Mouse (Mus musculus): ENCODE results near the gene Slc9a3r1. TPM values are rescaled to one million over a fixed set of nuclear protein-coding genes. Genes with fewer than 3 reads are reported as not detected.

The Slc9a3r1 gene
- polyA plus RNA-seq, 1 experiment from 2014 or later: 22.2 TPM

DNA sequence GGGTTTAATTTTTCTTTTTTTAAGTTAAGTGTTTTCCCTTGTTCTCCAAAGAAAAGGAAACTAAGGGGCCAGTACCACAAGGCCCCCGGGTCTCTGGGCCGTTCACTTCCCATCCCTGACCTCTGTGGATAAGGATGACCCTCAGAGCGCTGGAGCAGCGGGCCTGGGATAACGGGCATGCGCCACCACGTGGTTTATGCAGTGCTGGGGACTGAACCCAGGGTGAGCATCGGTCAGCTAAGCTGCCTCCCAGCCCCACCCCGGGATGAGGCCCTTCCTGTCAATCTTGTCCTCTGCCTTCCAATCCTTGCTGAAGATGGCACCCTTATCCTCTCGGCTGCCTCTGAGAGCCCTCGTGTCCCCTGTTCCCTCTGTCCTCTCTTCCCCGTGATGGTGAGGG is 64.5 kb downstream of the Slc9a3r1 start:
- Histone ChIP-seq H3K27ac (ENCODE audit: poor library complexity, severe bottlenecking) (no peak overlapping the region), H3K36me3 (no peaks in the 10 kb centered on the region), H3K9me3 (replicated peaks) (no peaks in the 10 kb centered on the region), H3K4me2 (no peak overlapping the region), H3K9ac (no peak overlapping the region), H3K27me3 (replicated peaks) (peaks cover 16% of the 10 kb centered on the region), H3K4me1 (replicated peaks) (peaks cover 95% of the 10 kb centered on the region), H3K4me3 (no peak overlapping the region)
- WGBS: 22% methylated on average over 12 of the region's 12 CpGs
- no peak for ATAC-seq (ENCODE audit: insufficient number of reproducible peaks, low FRiP score)

DNA sequence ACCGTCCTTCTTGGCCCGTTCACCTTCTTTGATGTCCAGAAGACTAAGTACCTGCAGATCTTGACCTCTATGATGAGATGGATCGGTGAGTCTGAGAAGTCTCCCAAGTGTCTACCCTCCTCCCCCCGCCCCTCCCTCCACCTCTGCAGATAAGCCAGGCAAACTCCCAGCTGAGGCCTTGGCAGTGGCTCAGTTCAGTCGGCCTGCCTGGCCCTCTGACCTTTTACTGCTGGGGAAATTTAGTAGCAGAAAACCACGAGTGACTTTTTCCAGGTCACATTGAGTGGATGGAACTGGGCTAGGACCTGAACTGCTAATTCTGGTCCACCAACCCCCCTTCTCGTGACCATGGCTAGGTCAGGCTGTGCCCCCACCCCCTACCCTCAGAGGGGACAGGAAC is 65.3 kb downstream of the Slc9a3r1 start:
- ATAC-seq (ENCODE audit: insufficient number of reproducible peaks, low FRiP score): no peak
- WGBS: 50% methylated on average over 7 of the region's 7 CpGs

GRCm38 (mm10) chr11:115229021-115229930 is 66.1 kb downstream of the Slc9a3r1 start:
- no peak for ATAC-seq (ENCODE audit: insufficient number of reproducible peaks, low FRiP score)
- H3K27me3 ChIP-seq (replicated peaks): peaks cover 23% of the 10 kb centered on the region
- no peak overlapping the region for H3K27ac ChIP-seq (ENCODE audit: poor library complexity, severe bottlenecking)
- no peaks in the 10 kb centered on the region for H3K9me3 ChIP-seq (replicated peaks)
- 46% methylated on average over 15 of the region's 15 CpGs for WGBS
- peaks cover 88% of the 10 kb centered on the region for H3K4me1 ChIP-seq (replicated peaks)
- H3K9ac ChIP-seq: no peak overlapping the region
- H3K4me2 ChIP-seq: no peak overlapping the region
- no peak overlapping the region for H3K4me3 ChIP-seq
- no peaks in the 10 kb centered on the region for H3K36me3 ChIP-seq

More for the DNA sequence above, 65.3 kb downstream of the Slc9a3r1 start:
- Histone ChIP-seq H3K9me3 (replicated peaks) (no peaks in the 10 kb centered on the region), H3K9ac (no peak overlapping the region), H3K36me3 (no peaks in the 10 kb centered on the region), H3K4me3 (no peak overlapping the region), H3K27ac (ENCODE audit: poor library complexity, severe bottlenecking) (no peak overlapping the region), H3K27me3 (replicated peaks) (peaks cover 23% of the 10 kb centered on the region), H3K4me1 (replicated peaks) (peaks cover 88% of the 10 kb centered on the region), H3K4me2 (no peak overlapping the region)

Other genes starting within 250 kb of the Slc9a3r1 start
- gene Cd300lb, start 229.0 kb upstream of the Slc9a3r1 start, polyA plus RNA-seq (2016; fragmentation: Nextera tagmentation; extraction: Ambion mirVana): 0.89 and 0.98 TPM in 2 replicates
- gene Cd300c, start 194.2 kb upstream of the Slc9a3r1 start, polyA plus RNA-seq (2016; fragmentation: Nextera tagmentation; extraction: Ambion mirVana): not detected in 2 replicates
- not detected in 2 replicates for gene Cd300ld, start 173.4 kb upstream of the Slc9a3r1 start, polyA plus RNA-seq (2016; fragmentation: Nextera tagmentation; extraction: Ambion mirVana)
- 0.42 and 0.87 TPM in 2 replicates for gene Cd300c2, start 161.5 kb upstream of the Slc9a3r1 start, polyA plus RNA-seq (2016; fragmentation: Nextera tagmentation; extraction: Ambion mirVana)
- gene Cd300ld2, start 147.1 kb upstream of the Slc9a3r1 start, polyA plus RNA-seq (2016; fragmentation: Nextera tagmentation; extraction: Ambion mirVana): not detected in 2 replicates
- gene Cd300ld4, start 136.3 kb upstream of the Slc9a3r1 start, polyA plus RNA-seq (2016; fragmentation: Nextera tagmentation; extraction: Ambion mirVana): not detected in 2 replicates
- not detected in 2 replicates for gene Cd300ld5, start 125.6 kb upstream of the Slc9a3r1 start, polyA plus RNA-seq (2016; fragmentation: Nextera tagmentation; extraction: Ambion mirVana)
- gene Cd300ld3, start 114.9 kb upstream of the Slc9a3r1 start, polyA plus RNA-seq (2016; fragmentation: Nextera tagmentation; extraction: Ambion mirVana): not detected in 2 replicates
- gene Cd300e, start 101.2 kb upstream of the Slc9a3r1 start, polyA plus RNA-seq (2016; fragmentation: Nextera tagmentation; extraction: Ambion mirVana): not detected in 2 replicates
- gene Rab37, start 71.9 kb upstream of the Slc9a3r1 start, polyA plus RNA-seq (2016; fragmentation: Nextera tagmentation; extraction: Ambion mirVana): 1.8 TPM in 2 replicates
- 0.09 and 0.10 TPM in 2 replicates for gene Cd300lf, start 29.3 kb upstream of the Slc9a3r1 start, polyA plus RNA-seq (2016; fragmentation: Nextera tagmentation; extraction: Ambion mirVana)
- 8.4 TPM in 2 replicates for gene Tmem104, start 24.1 kb downstream of the Slc9a3r1 start, polyA plus RNA-seq (2016; fragmentation: Nextera tagmentation; extraction: Ambion mirVana)
- 13.1 and 13.3 TPM in 2 replicates for gene Nat9, start 24.5 kb downstream of the Slc9a3r1 start, polyA plus RNA-seq (2016; fragmentation: Nextera tagmentation; extraction: Ambion mirVana)
- gene Grin2c, start 103.9 kb downstream of the Slc9a3r1 start, polyA plus RNA-seq (2016; fragmentation: Nextera tagmentation; extraction: Ambion mirVana): 0.15 and 0.21 TPM in 2 replicates
- gene Fdxr, start 113.7 kb downstream of the Slc9a3r1 start, polyA plus RNA-seq (2016; fragmentation: Nextera tagmentation; extraction: Ambion mirVana): 11.3 and 12.3 TPM in 2 replicates
- 0.51 and 0.86 TPM in 2 replicates for gene Fads6, start 134.3 kb downstream of the Slc9a3r1 start, polyA plus RNA-seq (2016; fragmentation: Nextera tagmentation; extraction: Ambion mirVana)
- gene Otop2, start 143.8 kb downstream of the Slc9a3r1 start, polyA plus RNA-seq (2016; fragmentation: Nextera tagmentation; extraction: Ambion mirVana): not detected in 2 replicates
- gene Ush1g, start 158.7 kb downstream of the Slc9a3r1 start, polyA plus RNA-seq (2016; fragmentation: Nextera tagmentation; extraction: Ambion mirVana): 0.06 and 0.08 TPM in 2 replicates
- not detected in 2 replicates for gene Otop3, start 171.4 kb downstream of the Slc9a3r1 start, polyA plus RNA-seq (2016; fragmentation: Nextera tagmentation; extraction: Ambion mirVana)
- gene Hid1, start 204.4 kb downstream of the Slc9a3r1 start, polyA plus RNA-seq (2016; fragmentation: Nextera tagmentation; extraction: Ambion mirVana): 6.0 and 7.4 TPM in 2 replicates
- gene Cdr2l, start 218.6 kb downstream of the Slc9a3r1 start, polyA plus RNA-seq (2016; fragmentation: Nextera tagmentation; extraction: Ambion mirVana): 9.0 and 9.5 TPM in 2 replicates
- gene Mrpl58, start 240.4 kb downstream of the Slc9a3r1 start, polyA plus RNA-seq (2016; fragmentation: Nextera tagmentation; extraction: Ambion mirVana): 156 and 162 TPM in 2 replicates

Measured in heart, embryonic 12.5 days (tissue).